Mouse (Mus musculus) CH12.LX (cell line): ENCODE measurements at regions not wholly inside any gene's neighbourhood (a gene's known extent, or its start where the extent isn't known, plus 50 kb on each side); places are given as distances from the start of the nearest gene placed in this dataset.

Source experiments
- CTCF ChIP-seq, 2 experiments: IDR thresholded peaks in 1 of 2; conservative IDR thresholded peaks in 1 of 2; 2 replicates each; pipeline ENCODE4 v1.5.1; 2011 to 2012; ENCODE audit warnings: low read depth in 2 of 2, low read length in 2 of 2, improper control_type of control experiment in 1 of 2, inconsistent platforms in 1 of 2, mild to moderate bottlenecking in 1 of 2, moderate library complexity in 1 of 2
- E2F4 ChIP-seq: IDR thresholded peaks from 2 replicates; pipeline ENCODE4 v1.6.1; 2011; ENCODE audit warnings: low read depth, low read length, improper control_type of control experiment; ENCODE audit not compliant: insufficient replicate concordance
- EP300 ChIP-seq: IDR thresholded peaks from 2 replicates; pipeline ENCODE4 v1.6.1; 2011; ENCODE audit warnings: low read length, improper control_type of control experiment
- MYC ChIP-seq: IDR thresholded peaks from 2 replicates; pipeline ENCODE4 v1.6.1; 2011; ENCODE audit warnings: low read depth, mild to moderate bottlenecking, improper control_type of control experiment, low read length
- POLR2A ChIP-seq: IDR thresholded peaks from 2 replicates; pipeline ENCODE4 v1.6.1; 2011; ENCODE audit warnings: low read depth, mild to moderate bottlenecking, improper control_type of control experiment, low read length
- TCF12 ChIP-seq: IDR thresholded peaks from 2 replicates; pipeline ENCODE4 v1.6.1; 2014; ENCODE audit warnings: low read depth, mild to moderate bottlenecking, inconsistent platforms, low read length, improper control_type of control experiment
- ZNF384 ChIP-seq: IDR thresholded peaks from 2 replicates; pipeline ENCODE4 v1.6.1; 2012; ENCODE audit warnings: low read depth, low read length, improper control_type of control experiment, inconsistent platforms

DNA sequence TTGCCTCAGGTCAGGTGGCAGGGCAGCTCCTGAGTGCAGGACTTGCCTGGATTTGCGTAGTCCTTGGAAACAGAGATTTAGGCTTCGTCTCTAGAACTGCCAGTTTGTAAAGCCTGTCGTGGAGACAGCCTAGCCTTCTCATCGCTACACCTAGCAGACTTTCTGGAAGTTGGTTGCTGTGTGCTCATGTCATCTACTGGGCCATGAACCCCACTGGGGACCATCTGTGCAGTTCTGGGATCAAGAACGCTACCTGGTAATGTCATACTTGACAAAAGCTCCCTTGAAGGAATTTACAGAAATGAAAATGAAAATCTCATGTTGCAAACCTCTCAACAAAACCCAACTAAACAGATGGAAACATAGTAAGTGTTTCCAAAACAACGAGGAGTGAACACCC lies 85.3 kb upstream of the Cry1 start:
- TF ChIP-seq POLR2A (no peak), E2F4 (no peak), ZNF384 (no peak), MYC (no peak), EP300 (no peak), CTCF (conservative IDR thresholded peaks at IDR 0.05 in 1 of 2, IDR thresholded peaks at IDR 0.05 in 1 of 2; ENCODE audit: low read depth in 2 of 2, low read length in 2 of 2) (no peak), TCF12 (no peak)
